Mouse (Mus musculus) cerebellum, postnatal 4 days (tissue): ENCODE measurements at regions not wholly inside any gene's neighbourhood (a gene's known extent, or its start where the extent isn't known, plus 50 kb on each side); places are given as distances from the start of the nearest gene placed in this dataset.

ENCODE experiments used
- DNase-seq, 2 experiments: peaks; one replicate each; pipeline ENCODE4 v3.0.0; 2022; ENCODE audit warnings: low spot score in 2 of 2, mixed read lengths in 1 of 2

DNA sequence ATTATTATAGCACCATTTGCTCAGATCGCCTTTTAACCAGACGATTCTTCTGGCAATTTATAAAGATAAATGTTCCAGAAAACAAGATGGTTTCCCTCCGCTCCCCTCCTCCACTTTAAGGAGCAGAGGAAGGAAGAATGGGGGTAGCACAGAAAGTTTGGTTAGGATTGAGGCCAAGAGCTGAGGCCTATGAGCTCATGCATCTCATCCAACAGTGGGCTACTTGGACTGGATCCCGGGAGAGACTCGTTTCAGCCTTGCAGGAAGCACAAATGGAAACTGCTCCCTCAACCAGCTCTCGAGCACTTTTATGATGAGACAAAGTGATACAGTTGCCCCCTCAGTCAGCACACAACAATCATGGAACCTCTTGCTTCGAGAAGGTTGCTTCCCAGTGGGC is 97.9 kb upstream of the Irx3 start:
- peak in 1 of 2 experiments; percentile 24 for DNase-seq

DNA sequence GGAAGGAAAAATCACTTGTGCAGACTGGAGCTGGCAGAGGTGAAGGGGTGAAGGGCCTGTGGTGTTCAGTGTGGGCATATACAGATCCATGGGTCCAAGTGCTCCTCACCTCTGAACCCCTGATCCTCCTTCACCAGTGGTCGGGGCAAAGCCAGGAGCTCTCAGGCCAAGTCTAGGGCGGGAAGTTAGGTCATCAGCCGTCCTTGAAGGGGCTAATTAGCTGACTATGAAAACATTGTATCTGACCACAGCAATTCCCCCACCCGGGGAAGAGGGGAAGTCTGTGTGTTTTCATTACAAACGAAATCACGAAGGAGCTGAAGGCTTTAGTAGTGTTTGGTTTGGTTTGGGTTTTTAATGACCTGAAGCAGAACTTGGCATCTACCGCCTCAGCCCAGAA is 95.5 kb upstream of the Irx3 start:
- no peak for DNase-seq

DNA sequence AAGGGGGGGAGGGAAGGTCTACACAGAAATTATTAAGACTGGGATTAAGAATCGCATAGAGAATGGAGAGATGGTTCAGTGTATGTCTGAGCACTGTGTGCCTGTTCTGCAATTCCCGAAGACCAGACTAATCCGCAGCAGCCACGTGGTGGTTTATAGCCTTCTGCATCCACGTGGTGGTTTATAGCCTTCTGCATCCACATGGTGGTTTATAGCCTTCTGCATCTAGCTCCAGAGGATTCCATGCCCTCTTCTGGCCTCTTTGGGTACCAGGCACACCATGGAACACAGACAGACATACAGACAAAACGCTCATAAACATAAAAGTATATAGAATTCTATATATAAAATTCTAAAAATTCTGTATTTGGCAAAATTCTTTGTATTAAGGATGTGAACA is 94.1 kb upstream of the Irx3 start:
- no peak for DNase-seq

DNA sequence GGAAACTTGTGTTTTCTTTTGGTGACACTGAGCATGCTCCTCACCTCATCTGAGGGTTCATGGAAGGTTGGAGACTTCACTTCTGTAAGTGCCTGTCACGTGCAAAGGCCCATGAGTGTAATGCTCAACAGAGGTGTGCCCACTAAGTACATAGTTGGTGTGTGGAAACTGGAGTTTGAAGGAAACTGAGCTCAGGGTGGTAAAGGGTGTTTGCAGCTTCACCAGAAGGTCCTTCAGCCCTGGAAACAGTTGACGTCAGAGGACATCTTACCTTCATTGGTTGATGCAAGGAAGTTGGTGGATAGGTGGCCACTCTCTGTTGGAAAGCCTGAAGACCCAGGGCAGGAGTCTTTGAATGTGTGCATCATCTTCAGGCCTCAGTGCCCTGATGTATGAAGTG is 83.0 kb upstream of the Irx3 start:
- DNase-seq: no peak

DNA sequence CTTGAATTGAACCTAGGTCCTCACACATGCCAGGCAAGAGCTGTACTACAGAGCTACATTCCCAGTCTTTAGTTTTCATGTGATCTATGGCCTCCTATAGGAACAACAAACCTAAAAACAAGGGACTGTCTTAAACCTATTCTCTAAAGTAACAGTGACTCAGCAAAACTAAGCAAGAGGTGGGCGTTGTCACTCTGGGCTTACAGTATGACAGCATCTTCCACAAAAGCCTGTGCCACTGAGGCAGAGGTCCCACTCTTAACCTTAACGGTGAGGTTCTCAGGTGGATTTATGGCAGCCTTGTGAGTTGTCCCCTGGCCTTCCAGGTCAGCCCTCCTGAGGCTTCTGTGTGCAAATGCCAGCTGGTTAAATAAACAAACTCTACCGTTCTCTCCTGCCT is 82.5 kb upstream of the Irx3 start:
- no peak for DNase-seq

DNA sequence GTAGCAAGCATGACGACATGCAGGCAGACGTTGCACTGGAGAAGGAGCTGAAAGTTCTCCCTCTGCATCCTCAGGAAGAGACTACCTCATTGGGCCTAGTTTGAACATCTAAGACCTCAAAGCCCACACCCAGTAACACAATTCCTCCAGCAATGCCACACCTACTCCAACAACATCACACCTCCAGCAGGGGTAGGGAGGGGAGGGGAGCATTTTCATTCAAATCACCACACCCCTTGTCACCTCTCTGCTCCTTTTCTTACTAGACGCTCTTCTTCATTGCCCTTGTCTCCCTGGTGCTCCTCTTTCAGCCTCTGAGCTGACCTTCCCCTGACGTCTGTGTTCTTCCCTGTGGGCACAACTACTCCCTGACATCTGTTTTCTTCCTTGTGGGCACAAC is 81.1 kb upstream of the Irx3 start:
- no peak for DNase-seq

DNA sequence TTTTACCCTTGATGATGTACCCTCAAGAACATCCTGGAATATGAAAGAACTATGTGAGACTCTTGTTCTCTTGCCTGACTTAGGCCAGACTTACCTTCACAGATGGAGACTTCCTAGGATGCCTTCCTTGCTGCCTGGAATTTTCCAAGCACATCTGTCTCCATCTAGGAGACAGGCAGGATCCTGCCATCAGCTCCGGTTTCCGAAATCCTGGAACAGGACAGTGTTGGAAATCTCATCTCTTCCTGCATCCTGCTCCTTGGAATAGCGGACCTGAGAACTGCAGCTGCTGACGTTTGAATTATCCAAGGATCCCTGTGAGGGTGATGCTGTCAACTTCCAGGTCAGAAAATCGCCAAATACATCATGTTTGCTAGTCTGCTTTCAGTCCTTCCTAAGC is 77.0 kb upstream of the Irx3 start:
- DNase-seq: no peak

DNA sequence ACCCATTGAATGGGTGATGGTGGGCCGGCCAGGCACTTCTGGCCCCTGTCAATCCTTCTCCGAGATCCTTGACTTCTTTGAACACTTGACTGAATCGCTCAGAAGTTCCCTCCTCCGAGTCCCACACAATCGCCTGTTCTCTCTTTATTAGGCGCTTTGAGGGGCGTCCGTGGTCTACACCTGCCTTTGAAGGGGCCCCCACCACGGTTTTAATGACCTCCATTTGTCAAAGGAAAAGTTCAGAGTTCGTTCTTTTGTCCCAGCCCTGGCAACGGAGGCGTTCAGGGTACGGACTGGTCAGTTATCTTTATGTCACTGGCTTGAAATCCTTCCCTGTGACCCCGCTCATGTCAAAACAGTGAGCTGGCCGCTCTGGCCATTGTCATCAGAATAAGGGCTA is 74.3 kb upstream of the Irx3 start:
- DNase-seq: no peak

DNA sequence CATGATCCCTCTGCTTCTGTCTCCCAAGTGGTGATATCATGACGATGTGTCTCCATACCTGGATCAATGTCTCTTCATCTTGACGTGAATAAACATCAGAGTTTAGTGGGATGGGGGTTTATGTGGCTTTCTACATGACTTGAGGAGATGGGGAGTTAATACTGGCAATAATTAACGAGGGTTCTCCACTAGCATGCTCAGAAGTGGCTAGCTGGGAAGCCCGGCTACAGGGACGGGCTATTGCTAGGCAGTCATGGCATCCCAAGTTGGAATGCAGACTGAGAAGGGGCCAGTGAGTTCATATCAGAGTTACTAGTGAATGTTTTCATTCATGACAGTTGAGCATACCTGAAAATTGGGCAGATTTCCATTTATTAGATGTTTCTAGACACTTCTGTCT is 71.4 kb upstream of the Irx3 start:
- DNase-seq: no peak

DNA sequence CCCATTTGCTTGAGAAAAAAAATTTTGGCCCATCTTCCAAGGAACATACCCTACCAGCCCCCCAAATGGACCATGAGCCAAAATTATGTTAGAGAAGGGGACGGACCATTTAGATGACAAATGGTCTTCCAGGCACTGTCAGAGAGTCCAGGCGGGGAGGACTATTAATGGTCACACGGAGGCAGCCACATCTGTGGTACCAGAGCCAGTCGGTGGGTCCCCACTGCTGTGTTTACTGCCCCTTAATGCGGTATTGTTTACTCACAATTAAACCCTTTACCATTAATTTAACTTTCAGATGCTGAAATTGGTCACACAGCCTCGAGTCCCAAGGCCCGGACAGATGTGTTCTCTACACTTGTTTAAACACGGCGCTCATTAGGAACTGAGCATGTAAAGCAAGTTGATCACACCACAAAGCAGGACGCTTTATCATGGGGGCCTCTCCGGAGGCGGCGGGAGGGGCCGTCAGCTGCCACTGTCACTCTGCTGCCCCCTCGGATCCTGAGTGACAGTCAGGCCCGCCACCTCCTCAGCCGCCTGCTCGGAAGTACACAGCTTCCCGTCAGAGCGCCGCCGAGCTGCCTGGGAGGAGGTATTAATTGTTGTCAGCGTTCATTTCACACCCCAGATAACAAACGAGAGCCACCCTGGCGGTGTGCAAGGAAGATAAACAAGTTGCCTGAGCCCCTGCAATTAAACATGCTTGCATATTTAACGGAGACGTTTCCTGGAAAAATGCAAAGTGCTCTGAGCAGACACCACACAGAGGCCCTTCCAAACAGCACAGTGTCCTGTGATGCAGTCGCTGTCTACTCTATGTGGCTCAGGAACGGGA is 70.6 kb upstream of the Irx3 start:
- no peak for DNase-seq

DNA sequence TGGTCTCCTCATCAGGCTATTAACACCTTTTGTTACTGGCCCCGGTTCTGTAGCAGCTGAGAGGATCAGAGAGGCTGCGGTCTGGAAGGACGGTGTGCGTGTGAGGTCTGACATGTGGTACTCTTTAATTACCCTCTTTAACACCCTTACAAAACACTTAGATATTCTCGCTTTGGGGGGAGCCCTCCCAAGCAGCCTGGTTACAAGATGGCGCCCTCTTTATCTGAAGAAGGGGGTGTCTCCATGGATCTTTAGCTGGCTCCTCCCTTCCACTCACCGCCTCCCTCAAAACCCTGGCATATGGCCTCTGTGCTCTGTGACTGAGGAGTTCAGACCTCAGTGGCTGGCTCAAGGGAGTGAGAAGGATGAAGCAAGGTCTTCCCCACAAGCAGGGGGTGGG is 65.2 kb upstream of the Irx3 start:
- DNase-seq: no peak

DNA sequence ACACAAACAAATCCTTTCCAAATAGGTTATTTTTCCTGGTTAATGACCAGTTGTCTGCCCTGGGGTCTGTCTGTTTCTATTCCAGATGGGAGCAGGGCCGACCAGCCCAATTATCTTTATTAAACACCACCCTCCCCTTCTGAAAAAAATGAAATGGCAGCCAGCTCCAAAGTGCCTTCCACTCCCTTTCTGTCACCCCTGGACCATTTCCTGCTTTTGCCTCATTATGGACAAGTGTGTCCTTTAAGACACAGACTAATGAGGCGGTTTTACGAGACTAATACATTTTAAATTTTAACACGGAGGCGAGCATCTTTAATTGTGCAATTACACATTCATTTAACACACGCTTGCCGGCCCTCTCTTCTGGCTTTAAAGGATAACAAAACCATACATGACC is 64.2 kb upstream of the Irx3 start:
- DNase-seq: no peak

DNA sequence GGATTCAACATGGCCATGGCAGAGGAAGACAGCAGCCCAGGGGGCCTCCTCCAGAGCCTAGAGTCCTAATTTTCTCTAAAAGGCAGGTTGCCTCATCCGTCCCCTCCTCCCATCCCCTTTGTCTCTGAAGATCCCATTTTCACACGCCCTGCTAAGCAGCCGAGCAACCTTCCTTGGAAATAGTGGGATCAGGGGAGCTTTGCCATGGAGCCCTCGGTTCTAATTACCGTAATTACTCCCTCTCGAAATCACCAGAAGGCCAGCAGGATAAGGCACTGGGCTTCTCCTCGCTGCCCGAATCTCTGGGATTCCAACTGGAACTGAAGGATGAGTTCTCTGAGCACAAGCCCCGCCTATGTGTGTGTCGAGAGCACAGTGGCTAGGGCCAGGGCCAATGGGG is 63.5 kb upstream of the Irx3 start:
- DNase-seq: no peak

DNA sequence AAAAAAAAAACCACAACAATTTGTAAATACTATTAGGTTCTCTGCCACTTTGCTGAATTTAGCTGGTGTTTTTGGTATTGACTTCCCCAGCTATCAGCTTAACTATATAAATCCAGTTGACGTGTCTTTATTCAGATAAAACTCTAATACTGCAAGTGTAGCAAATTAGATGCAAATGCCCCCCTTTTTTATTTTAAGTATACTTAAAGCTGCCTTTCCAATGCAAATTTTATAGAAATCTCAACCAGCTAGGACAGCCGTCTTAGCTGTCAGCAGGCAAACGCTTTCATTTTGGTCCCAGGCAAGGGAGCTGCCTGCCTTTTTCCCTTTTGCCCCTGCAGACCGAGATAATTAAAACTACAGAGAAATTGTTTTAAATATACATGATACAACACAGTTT is 61.6 kb upstream of the Irx3 start:
- no peak for DNase-seq

DNA sequence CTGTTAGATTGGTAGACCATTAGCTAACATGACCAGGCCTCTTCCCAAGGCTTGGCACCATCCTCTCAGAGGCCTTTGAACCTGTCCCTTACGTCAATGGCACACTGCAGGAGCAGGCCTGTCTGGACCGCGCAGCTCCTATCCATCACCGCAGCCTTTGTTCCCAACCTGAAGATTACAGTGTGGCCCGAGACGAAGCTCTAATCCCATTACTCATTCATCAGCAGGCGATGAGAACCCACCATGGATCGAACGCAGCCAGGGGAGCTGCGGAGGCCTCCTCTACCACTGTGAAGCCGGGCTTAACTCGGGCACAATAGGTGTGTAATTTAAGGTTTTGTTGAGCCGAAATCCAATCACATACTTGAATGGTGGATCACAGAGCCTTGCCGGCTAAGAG is 54.0 kb upstream of the Irx3 start:
- DNase-seq: no peak

DNA sequence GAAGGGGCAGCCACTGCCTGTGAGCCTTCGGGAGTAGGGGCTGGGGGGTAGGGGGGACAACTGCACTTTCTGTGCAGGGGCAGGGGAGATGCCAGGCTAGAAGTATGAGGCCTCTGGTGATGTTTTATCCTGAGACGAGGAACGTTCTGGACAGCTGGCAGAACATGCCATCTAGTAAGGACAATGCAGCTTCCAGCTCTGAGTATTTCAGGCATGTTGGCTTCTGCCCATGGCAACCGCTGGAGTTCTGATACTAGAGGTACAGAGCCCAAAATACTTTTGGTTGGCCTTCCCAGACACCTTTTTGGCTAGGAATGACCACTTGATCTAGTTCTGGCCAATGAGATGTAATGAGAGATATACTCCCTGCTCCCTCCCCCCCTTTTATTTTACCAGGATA is 52.5 kb upstream of the Irx3 start:
- DNase-seq: no peak

DNA sequence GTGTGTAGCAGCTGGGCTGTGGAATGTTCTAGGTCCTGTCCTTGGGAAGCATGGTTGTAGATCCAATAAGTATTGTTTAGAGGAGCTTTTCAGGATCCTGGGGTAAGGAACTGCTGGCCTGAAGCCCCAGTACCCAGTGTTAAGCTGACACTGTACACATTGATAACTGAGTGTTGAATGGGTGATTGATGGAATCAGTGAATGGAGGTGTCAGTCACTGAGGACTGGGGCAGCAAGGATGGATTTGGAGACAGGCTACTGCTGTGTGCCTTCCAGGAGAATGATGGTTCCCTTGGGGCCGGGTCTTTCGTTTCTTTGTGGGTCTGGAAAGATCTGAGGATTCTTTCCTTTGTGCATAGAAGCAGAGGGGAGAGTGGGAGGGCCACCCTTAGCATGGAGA is 51.9 kb upstream of the Irx3 start:
- DNase-seq: no peak

DNA sequence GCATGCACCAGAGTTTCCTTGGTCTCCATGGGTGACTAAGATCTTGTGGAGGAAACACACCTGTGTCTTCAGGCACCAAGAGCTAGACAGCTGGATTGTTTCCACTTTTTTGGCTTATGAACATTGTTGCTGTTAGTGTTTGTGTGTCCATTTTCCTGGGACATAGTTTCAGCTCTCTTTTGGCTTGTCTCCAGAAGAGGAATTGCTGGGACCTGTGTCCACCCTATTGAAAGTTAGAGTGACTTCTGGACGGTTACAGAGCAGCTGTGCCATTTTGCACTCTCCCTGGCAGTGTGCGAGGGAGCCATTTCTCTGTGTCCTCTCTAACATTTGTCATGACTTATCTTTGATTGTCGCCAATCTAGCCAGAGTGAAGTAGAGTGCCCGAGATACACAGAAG is 51.5 kb upstream of the Irx3 start:
- no peak for DNase-seq
